Mouse (Mus musculus): Measurements from ENCODE around the gene Xndc1.

DNA sequence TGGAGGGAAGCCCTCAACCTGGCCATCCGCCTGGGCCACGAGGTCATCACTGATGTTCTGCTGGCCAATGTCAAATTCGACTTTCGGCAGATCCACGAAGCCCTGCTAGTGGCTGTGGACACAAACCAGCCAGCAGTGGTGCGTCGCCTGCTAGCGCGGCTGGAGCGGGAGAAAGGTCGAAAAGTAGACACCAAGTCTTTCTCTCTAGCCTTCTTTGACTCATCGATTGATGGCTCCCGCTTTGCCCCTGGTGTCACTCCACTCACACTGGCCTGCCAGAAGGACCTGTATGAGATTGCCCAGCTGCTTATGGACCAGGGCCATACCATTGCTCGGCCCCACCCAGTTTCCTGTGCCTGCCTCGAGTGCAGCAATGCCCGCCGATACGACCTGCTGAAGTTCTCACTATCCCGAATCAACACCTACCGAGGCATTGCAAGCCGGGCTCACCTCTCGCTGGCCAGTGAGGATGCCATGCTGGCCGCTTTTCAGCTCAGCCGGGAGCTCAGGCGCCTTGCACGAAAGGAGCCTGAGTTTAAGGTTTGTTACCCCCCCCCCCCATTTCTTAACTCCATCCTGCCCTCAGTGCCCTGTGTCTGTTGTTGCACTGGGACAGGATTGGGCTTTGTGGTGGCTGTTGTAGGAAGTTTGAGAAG is 18.9 kb downstream of the Xndc1 start:
- TF ChIP-seq CTCF (IDR thresholded peaks at IDR 0.05; ENCODE audit: low read depth) (no peak), EP300 (IDR thresholded peaks at IDR 0.05; ENCODE audit: low read depth) (no peak)

All from liver, postnatal 0 days (tissue).